Mouse (Mus musculus) limb, embryonic 13.5 days (tissue): Measurements from ENCODE around the gene Pax4. TPM values are rescaled to one million over a fixed set of nuclear protein-coding genes. Genes with fewer than 3 reads are reported as not detected.

Experiments
- polyA plus RNA-seq: library from polyadenylated mRNA; unstranded; fragments of >200 nt; fragmentation: Nextera tagmentation; extraction: Ambion mirVana; gene quantifications from 2 replicates; pipeline ENCODE4 v1.2.1, GENCODE M21; 2015

Pax4 gene
- polyA plus RNA-seq, 1 experiment from 2014 or later: not detected

Other genes starting within 250 kb of the Pax4 start
- gene Zfp800, start 51.3 kb downstream of the Pax4 start, polyA plus RNA-seq: 15.4 and 16.4 TPM in 2 replicates
- 384 and 392 TPM in 2 replicates for gene Arf5, start 25.8 kb downstream of the Pax4 start, polyA plus RNA-seq
- not detected in 2 replicates for gene Fscn3, start 21.6 kb downstream of the Pax4 start, polyA plus RNA-seq
- gene Gcc1, start 21.0 kb downstream of the Pax4 start, polyA plus RNA-seq: 9.9 and 11.4 TPM in 2 replicates
- gene Snd1, start 25.8 kb upstream of the Pax4 start, polyA plus RNA-seq: 138 and 143 TPM in 2 replicates